Mouse (Mus musculus): Measurements from ENCODE around the gene Stat5b. TPM values are rescaled to one million over a fixed set of nuclear protein-coding genes. Genes with fewer than 3 reads are reported as not detected.

Gene Stat5b
- polyA plus RNA-seq, 1 experiment from 2014 or later, result 19.8 TPM

- H3K9ac ChIP-seq (ENCODE audit: low read depth, low read length), result no peak overlapping the region
- 74% methylated on average over 7 of the region's 7 CpGs for WGBS
- H3K27ac ChIP-seq (ENCODE audit: low read depth, low read length), result no peak overlapping the region
- no peak for ATAC-seq (ENCODE audit: low FRiP score, low TSS enrichment)
- H3K4me3 ChIP-seq (ENCODE audit: low read length), result no peak overlapping the region
- H3K27me3 ChIP-seq (ENCODE audit: control insufficient read depth, insufficient read depth, low read length), result no peaks in the 10 kb centered on the region
- no peak overlapping the region for H3K4me2 ChIP-seq (replicated peaks; ENCODE audit: low read depth, low read length)
- peaks cover 4% of the 10 kb centered on the region; the same call in 1 of the 2 replicates for H3K9me3 ChIP-seq (ENCODE audit: control insufficient read depth, low read length)
- no peaks in the 10 kb centered on the region for H3K36me3 ChIP-seq (ENCODE audit: control insufficient read depth, insufficient read depth, low read length)
- no peaks in the 10 kb centered on the region for H3K4me1 ChIP-seq (ENCODE audit: control insufficient read depth, insufficient read depth, low read length)
Observed at GRCm38 (mm10) chr11:100842025-100842424, 8.5 kb downstream of the Stat5b start.

GRCm38 (mm10) chr11:100840866-100841265 is 9.7 kb downstream of the Stat5b start:
- no peaks in the 10 kb centered on the region for H3K4me1 ChIP-seq (ENCODE audit: control insufficient read depth, insufficient read depth, low read length)
- no peak overlapping the region for H3K4me2 ChIP-seq (replicated peaks; ENCODE audit: low read depth, low read length)
- 52% methylated on average over 12 of the region's 12 CpGs for WGBS
- H3K4me3 ChIP-seq (ENCODE audit: low read length), result no peak overlapping the region
- no peak overlapping the region for H3K9ac ChIP-seq (ENCODE audit: low read depth, low read length)
- peaks cover 4% of the 10 kb centered on the region; the same call in 1 of the 2 replicates for H3K9me3 ChIP-seq (ENCODE audit: control insufficient read depth, low read length)
- H3K27ac ChIP-seq (ENCODE audit: low read depth, low read length), result no peak overlapping the region
- H3K27me3 ChIP-seq (ENCODE audit: control insufficient read depth, insufficient read depth, low read length), result no peaks in the 10 kb centered on the region
- H3K36me3 ChIP-seq (ENCODE audit: control insufficient read depth, insufficient read depth, low read length), result no peaks in the 10 kb centered on the region
- no peak for ATAC-seq (ENCODE audit: low FRiP score, low TSS enrichment)

DNA sequence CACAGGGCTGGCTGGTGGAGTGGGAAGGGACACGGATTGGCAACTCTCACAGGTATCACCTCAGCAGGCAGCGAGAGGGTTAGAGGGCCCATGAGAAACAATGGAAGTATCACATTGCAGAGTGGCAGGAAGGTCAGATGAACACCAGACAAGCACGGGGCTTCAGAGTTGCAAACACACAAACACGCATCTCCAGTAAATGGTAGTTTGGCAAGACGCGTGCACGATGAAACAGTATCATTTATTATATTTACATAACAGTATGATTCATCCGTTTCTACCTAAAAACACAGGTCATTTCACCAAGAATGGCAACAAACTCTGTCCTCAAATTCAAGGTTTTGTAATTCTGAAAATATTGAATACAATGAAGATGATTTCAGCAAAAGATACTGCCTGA is 11.0 kb downstream of the Stat5b start:
- Histone ChIP-seq H3K27ac (ENCODE audit: low read depth, low read length) (no peak overlapping the region), H3K4me3 (ENCODE audit: low read length) (no peak overlapping the region), H3K27me3 (ENCODE audit: control insufficient read depth, insufficient read depth, low read length) (no peaks in the 10 kb centered on the region), H3K9me3 (ENCODE audit: control insufficient read depth, low read length) (peaks cover 4% of the 10 kb centered on the region; the same call in 1 of the 2 replicates), H3K9ac (ENCODE audit: low read depth, low read length) (no peak overlapping the region), H3K4me2 (replicated peaks; ENCODE audit: low read depth, low read length) (no peak overlapping the region), H3K36me3 (ENCODE audit: control insufficient read depth, insufficient read depth, low read length) (no peaks in the 10 kb centered on the region), H3K4me1 (ENCODE audit: control insufficient read depth, insufficient read depth, low read length) (no peaks in the 10 kb centered on the region)
- 56% methylated on average over 8 of the region's 8 CpGs for WGBS
- ATAC-seq (ENCODE audit: low FRiP score, low TSS enrichment), result no peak

DNA sequence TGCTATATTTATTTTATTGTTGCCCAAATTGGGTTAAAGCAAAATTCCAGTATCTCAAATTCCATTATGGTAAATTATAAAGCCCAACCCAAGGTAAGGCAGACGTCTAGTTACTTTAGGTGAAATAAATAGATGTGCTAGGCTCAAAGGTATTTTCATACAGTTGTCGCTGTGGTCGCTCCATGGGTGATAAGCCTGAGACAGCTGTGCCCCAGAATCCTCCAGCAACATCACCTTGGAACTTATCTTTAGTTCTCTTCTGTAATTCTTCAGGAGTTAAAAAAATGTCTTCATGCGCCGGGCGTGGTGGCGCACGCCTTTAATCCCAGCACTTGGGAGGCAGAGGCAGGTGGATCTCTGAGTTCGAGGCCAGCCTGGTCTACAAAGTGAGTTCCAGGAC is 11.6 kb downstream of the Stat5b start:
- no peak overlapping the region for H3K4me3 ChIP-seq (ENCODE audit: low read length)
- no peak for ATAC-seq (ENCODE audit: low FRiP score, low TSS enrichment)
- no peak overlapping the region for H3K27ac ChIP-seq (ENCODE audit: low read depth, low read length)
- no peaks in the 10 kb centered on the region for H3K4me1 ChIP-seq (ENCODE audit: control insufficient read depth, insufficient read depth, low read length)
- H3K9me3 ChIP-seq (ENCODE audit: control insufficient read depth, low read length), result peaks cover 4% of the 10 kb centered on the region; the same call in 1 of the 2 replicates
- no peak overlapping the region for H3K4me2 ChIP-seq (replicated peaks; ENCODE audit: low read depth, low read length)
- H3K36me3 ChIP-seq (ENCODE audit: control insufficient read depth, insufficient read depth, low read length), result no peaks in the 10 kb centered on the region
- no peak overlapping the region for H3K9ac ChIP-seq (ENCODE audit: low read depth, low read length)
- WGBS, result 95% methylated on average over 9 of the region's 9 CpGs
- H3K27me3 ChIP-seq (ENCODE audit: control insufficient read depth, insufficient read depth, low read length), result no peaks in the 10 kb centered on the region

DNA sequence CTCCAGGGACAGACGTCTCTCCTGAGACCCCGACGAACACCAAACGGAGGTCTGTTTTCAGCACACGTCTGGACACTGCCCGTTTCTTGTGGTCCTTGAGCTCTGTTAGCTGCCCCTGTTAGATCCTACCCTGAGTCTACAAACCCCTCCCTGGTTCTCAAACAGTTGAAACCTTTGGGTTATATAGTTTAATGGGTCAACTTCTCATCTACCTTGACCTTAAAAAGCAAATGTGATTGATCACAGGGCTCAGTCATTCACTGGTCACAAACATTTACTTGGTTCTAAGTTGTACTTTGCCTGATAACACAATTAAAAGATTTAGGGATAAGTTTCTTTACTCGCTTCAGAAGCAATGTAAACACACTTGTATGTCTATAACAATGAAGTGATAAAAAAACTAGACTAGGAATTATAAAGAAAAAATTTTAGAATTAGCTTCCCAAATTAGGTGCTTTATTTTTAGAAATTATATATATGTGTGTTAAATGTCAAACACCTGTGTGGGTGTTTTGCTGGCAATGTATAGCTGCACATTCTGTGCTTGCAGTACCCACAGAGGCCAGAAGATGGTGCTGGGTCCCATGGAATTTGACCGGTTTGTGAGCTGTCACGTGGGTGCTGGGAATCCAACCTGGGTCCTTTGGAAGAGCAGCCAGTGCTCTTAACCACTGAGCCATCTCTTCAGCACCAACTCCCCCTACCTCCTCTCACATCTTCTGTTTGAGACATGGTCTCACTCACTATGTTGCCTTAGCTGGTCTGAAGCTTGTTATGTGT is 13.4 kb downstream of the Stat5b start:
- Histone ChIP-seq H3K4me1 (ENCODE audit: control insufficient read depth, insufficient read depth, low read length) (0 out of 2 replicates have a peak, but pooled peaks cover 5% of the 10 kb centered on the region), H3K27me3 (ENCODE audit: control insufficient read depth, insufficient read depth, low read length) (no peaks in the 10 kb centered on the region), H3K9ac (ENCODE audit: low read depth, low read length) (no peak overlapping the region), H3K27ac (ENCODE audit: low read depth, low read length) (no peak overlapping the region), H3K4me2 (replicated peaks; ENCODE audit: low read depth, low read length) (no peak overlapping the region), H3K9me3 (ENCODE audit: control insufficient read depth, low read length) (peaks cover 4% of the 10 kb centered on the region; the same call in 1 of the 2 replicates), H3K36me3 (ENCODE audit: control insufficient read depth, insufficient read depth, low read length) (no peaks in the 10 kb centered on the region), H3K4me3 (ENCODE audit: low read length) (no peak overlapping the region)
- WGBS, result 84% methylated on average over 9 of the region's 9 CpGs
- ATAC-seq (ENCODE audit: low FRiP score, low TSS enrichment), result no peak

DNA sequence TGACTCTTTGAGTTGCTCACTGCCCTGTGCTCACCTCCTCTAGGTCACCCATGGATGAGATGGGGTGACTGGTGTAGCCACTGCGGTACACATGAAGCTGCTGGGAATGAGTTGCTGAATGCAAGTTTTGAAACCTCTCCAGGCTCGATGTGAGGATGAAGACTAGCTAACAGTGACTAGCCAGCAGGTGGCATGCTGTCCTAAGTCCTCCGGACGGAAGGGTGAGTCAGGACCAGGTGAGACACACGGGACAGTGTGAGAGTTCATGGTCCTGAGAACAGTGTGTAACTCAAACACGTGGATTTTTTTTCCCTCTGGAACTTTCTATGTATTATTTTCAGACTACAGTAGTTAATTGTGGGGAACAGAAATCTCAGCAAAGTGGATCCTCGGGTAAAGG is 17.1 kb downstream of the Stat5b start:
- Histone ChIP-seq H3K4me3 (ENCODE audit: low read length) (no peak overlapping the region), H3K27ac (ENCODE audit: low read depth, low read length) (no peak overlapping the region), H3K4me1 (ENCODE audit: control insufficient read depth, insufficient read depth, low read length) (0 out of 2 replicates have a peak, but pooled peaks cover 5% of the 10 kb centered on the region), H3K4me2 (replicated peaks; ENCODE audit: low read depth, low read length) (no peak overlapping the region), H3K36me3 (ENCODE audit: control insufficient read depth, insufficient read depth, low read length) (no peaks in the 10 kb centered on the region), H3K9me3 (ENCODE audit: control insufficient read depth, low read length) (peaks cover 4% of the 10 kb centered on the region; the same call in 1 of the 2 replicates), H3K9ac (ENCODE audit: low read depth, low read length) (no peak overlapping the region), H3K27me3 (ENCODE audit: control insufficient read depth, insufficient read depth, low read length) (no peaks in the 10 kb centered on the region)
- 61% methylated on average over 7 of the region's 7 CpGs for WGBS
- no peak for ATAC-seq (ENCODE audit: low FRiP score, low TSS enrichment)

DNA sequence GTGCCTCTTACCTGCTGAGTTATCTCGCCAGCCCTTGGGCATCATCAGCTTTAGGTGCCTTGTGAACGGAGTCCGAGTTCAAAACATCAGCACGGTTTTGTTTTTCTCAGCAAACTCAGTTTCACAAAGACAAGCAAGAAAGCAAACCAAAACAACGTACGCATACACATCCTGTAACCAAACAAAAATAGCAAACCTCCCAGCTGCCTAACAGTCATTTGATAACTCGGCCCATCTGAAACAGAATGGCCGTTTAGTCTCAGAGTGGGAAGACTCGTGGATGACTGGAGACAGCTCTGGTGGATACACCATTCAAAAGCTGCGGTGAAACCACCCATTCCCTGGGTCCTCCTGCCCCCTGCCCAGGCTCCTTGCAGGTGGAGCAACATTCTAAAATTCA is 19.1 kb downstream of the Stat5b start:
- H3K9ac ChIP-seq (ENCODE audit: low read depth, low read length), result no peak overlapping the region
- H3K9me3 ChIP-seq (ENCODE audit: control insufficient read depth, low read length), result no peaks in the 10 kb centered on the region
- no peak overlapping the region for H3K4me3 ChIP-seq (ENCODE audit: low read length)
- WGBS, result 79% methylated on average over 10 of the region's 10 CpGs
- H3K27ac ChIP-seq (ENCODE audit: low read depth, low read length), result no peak overlapping the region
- H3K4me2 ChIP-seq (replicated peaks; ENCODE audit: low read depth, low read length), result no peak overlapping the region
- H3K4me1 ChIP-seq (ENCODE audit: control insufficient read depth, insufficient read depth, low read length), result 0 out of 2 replicates have a peak, but pooled peaks cover 5% of the 10 kb centered on the region
- H3K36me3 ChIP-seq (ENCODE audit: control insufficient read depth, insufficient read depth, low read length), result no peaks in the 10 kb centered on the region
- H3K27me3 ChIP-seq (ENCODE audit: control insufficient read depth, insufficient read depth, low read length), result no peaks in the 10 kb centered on the region
- ATAC-seq (ENCODE audit: low FRiP score, low TSS enrichment), result no peak

DNA sequence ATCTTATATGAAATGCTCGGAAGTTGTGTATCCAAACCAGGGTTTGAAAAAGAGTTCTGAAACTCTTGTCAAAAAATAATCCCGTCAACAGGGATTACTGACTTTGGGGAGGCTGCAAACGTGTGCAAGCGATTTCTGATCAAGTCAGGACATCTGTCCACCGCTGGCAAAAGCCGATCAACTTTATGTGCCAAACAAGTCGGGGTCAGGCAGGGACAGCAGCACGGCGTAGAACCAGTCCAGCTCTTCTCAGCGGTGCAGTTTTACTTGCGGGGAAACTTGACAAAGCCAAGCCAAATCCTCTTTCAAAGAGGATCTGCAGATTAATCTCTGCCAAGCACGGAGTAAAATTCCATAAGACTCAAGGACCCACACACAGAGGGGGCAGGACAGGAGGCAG is 20.8 kb downstream of the Stat5b start:
- H3K9me3 ChIP-seq (ENCODE audit: control insufficient read depth, low read length), result no peaks in the 10 kb centered on the region
- no peak overlapping the region for H3K4me3 ChIP-seq (ENCODE audit: low read length)
- 89% methylated on average over 12 of the region's 12 CpGs for WGBS
- no peak overlapping the region for H3K4me2 ChIP-seq (replicated peaks; ENCODE audit: low read depth, low read length)
- no peaks in the 10 kb centered on the region for H3K36me3 ChIP-seq (ENCODE audit: control insufficient read depth, insufficient read depth, low read length)
- no peaks in the 10 kb centered on the region for H3K27me3 ChIP-seq (ENCODE audit: control insufficient read depth, insufficient read depth, low read length)
- H3K9ac ChIP-seq (ENCODE audit: low read depth, low read length), result no peak overlapping the region
- ATAC-seq (ENCODE audit: low FRiP score, low TSS enrichment), result no peak
- H3K4me1 ChIP-seq (ENCODE audit: control insufficient read depth, insufficient read depth, low read length), result 0 out of 2 replicates have a peak, but pooled peaks cover 5% of the 10 kb centered on the region
- H3K27ac ChIP-seq (ENCODE audit: low read depth, low read length), result no peak overlapping the region

GRCm38 (mm10) chr11:100828676-100829151 is 21.8 kb downstream of the Stat5b start:
- Histone ChIP-seq H3K4me2 (replicated peaks; ENCODE audit: low read depth, low read length) (no peak overlapping the region), H3K9me3 (ENCODE audit: control insufficient read depth, low read length) (no peaks in the 10 kb centered on the region), H3K4me3 (ENCODE audit: low read length) (no peak overlapping the region), H3K27ac (ENCODE audit: low read depth, low read length) (no peak overlapping the region), H3K36me3 (ENCODE audit: control insufficient read depth, insufficient read depth, low read length) (no peaks in the 10 kb centered on the region), H3K9ac (ENCODE audit: low read depth, low read length) (no peak overlapping the region), H3K4me1 (ENCODE audit: control insufficient read depth, insufficient read depth, low read length) (0 out of 2 replicates have a peak, but pooled peaks cover 5% of the 10 kb centered on the region), H3K27me3 (ENCODE audit: control insufficient read depth, insufficient read depth, low read length) (no peaks in the 10 kb centered on the region)
- no peak for ATAC-seq (ENCODE audit: low FRiP score, low TSS enrichment)
- 71% methylated on average over 10 of the region's 10 CpGs for WGBS
